Mouse (Mus musculus): ENCODE data around the gene Cdc26. TPM values are rescaled to one million over a fixed set of nuclear protein-coding genes. Genes with fewer than 3 reads are reported as not detected.

The Cdc26 gene
- polyA plus RNA-seq (2015; fragmentation: Nextera tagmentation; extraction: Ambion mirVana): 203 and 210 TPM in 2 replicates

DNA sequence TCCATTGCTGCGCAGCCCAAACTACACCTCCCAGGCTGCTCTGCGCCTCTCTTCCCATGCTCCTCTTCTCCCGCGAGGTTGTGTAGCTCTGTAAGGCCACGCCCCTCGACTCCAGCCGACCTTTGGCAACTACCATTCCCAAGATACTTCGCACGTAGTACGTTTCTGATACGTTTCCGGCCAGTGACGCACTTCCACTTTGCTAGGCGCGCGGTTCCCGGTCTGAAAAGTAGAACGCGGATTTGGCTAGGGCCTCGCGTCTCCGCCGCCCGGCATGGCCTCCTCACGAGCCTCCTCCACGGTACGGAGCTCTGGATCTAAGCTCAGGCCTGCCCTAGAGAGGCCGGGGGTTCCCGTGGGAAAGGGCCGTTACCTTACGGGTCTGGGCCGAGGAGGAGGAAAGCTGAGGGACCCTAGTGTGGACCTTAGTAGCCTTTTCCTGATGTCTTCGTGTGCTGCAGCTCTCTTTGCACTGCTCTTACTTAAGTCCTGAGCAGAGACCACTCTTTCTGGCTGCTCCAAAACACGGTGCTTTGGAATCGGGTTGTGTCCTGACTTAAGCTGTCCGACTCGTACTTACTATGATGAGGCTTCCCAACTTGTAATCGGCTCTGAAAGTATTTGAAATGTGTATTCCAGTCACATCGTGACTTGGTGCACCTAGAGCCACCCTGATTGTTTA, at the start of gene Cdc26, which contains the start of gene Prpf4:
Cdc26 (minus strand) TSS at position 42 of the 682 bp plus-strand sequence.
Prpf4 (plus strand) TSS at position 197 of the 682 bp plus-strand sequence.
- Histone ChIP-seq H3K9ac (peak within 1 kb of the TSS; percentile 94), H3K4me3 (peak within 1 kb of the TSS; percentile 85), H3K4me1 (peaks cover 20% of the 10 kb centered on the region), H3K27me3 (no peaks in the 10 kb centered on the region), H3K27ac (peak within 1 kb of the TSS; percentile 89), H3K36me3 (peaks cover 33% of the 10 kb centered on the region), H3K9me3 (no peaks in the 10 kb centered on the region), H3K4me2 (peak within 1 kb of the TSS; percentile 64)
- WGBS: under 1% methylated on average over 39 of the region's 39 CpGs
- ATAC-seq (ENCODE audit: insufficient number of reproducible peaks, insufficient read depth, low FRiP score, low TSS enrichment, low read depth): peak; percentile 100

DNA sequence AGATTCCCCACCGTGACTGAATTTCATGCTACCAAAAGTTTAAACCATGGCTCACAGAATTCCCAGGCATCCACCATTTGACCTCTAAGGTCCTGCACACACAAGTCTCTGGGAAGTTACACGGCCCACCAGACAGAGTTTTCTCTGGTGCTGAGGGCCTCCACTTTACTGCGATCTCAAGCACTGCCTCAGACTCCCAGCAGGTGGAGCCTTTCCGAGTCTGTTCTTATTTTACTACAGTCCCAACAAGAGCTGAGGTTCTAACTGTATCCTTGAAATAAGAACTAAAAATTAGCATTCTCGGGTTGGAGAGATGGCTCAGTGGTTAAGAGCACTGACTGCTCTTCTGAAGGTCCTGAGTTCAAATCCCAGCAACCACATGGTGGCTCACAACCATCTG, 46.6 kb upstream of the Cdc26 start:
- Histone ChIP-seq H3K4me3 (no peak overlapping the region), H3K27ac (no peak overlapping the region), H3K36me3 (no peaks in the 10 kb centered on the region), H3K9ac (no peak overlapping the region), H3K27me3 (no peaks in the 10 kb centered on the region), H3K4me1 (peaks cover 8% of the 10 kb centered on the region; the same call in 1 of the 2 replicates), H3K4me2 (no peak overlapping the region), H3K9me3 (no peaks in the 10 kb centered on the region)
- 54% methylated on average over 5 of the region's 5 CpGs for WGBS
- ATAC-seq (ENCODE audit: insufficient number of reproducible peaks, insufficient read depth, low FRiP score, low TSS enrichment, low read depth): no peak; the same call in 1 of the 2 replicates

DNA sequence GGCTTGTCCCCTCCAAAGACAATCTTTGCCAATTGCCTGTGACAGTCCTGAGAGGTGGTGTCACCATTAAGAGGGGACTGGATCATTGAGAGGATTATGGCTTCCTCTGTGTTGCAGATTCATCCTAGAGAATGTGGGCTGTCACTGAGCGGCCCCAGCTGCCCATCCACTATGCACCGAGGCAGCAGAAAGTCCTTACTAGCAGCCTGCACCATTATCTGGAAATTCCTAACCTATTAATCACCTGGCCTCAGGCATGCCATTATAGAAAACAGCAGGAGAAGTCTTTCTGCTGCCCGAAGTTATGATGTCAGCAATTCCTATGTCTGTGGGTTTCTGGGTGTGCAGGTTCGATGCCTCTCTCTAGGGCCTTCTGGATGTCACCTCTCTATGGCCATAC, 32.5 kb upstream of the Cdc26 start:
- no peak overlapping the region for H3K9ac ChIP-seq
- 58% methylated on average over 4 of the region's 4 CpGs for WGBS
- H3K27ac ChIP-seq: no peak overlapping the region
- no peaks in the 10 kb centered on the region for H3K27me3 ChIP-seq
- no peaks in the 10 kb centered on the region for H3K36me3 ChIP-seq
- H3K4me2 ChIP-seq: no peak overlapping the region
- no peaks in the 10 kb centered on the region for H3K4me1 ChIP-seq
- no peak for ATAC-seq (ENCODE audit: insufficient number of reproducible peaks, insufficient read depth, low FRiP score, low TSS enrichment, low read depth)
- H3K4me3 ChIP-seq: no peak overlapping the region
- H3K9me3 ChIP-seq: no peaks in the 10 kb centered on the region

DNA sequence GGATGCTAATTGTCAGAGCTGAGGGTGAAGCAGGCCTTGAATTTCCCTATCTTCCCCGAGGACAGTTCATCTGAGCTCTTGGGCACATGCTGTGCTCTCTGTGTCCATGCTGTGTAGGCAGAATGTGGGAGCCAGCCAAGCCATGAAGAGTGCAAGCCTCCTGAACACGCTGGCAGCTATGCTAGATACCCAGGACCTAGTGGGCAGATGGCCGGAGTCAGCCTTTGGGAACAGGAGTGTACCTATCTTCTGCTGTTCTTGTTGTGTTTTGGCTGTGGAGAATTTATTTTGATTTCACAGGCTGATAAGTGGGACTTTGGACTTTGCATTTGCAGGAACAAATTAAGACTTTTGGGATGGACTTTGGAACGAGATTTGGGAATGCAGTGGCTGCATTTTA, 32.1 kb upstream of the Cdc26 start:
- Histone ChIP-seq H3K4me2 (no peak overlapping the region), H3K27me3 (no peaks in the 10 kb centered on the region), H3K4me1 (no peaks in the 10 kb centered on the region), H3K9ac (no peak overlapping the region), H3K9me3 (no peaks in the 10 kb centered on the region), H3K4me3 (no peak overlapping the region), H3K27ac (no peak overlapping the region), H3K36me3 (no peaks in the 10 kb centered on the region)
- no peak for ATAC-seq (ENCODE audit: insufficient number of reproducible peaks, insufficient read depth, low FRiP score, low TSS enrichment, low read depth)
- WGBS: 74% methylated on average over 4 of the region's 4 CpGs

DNA sequence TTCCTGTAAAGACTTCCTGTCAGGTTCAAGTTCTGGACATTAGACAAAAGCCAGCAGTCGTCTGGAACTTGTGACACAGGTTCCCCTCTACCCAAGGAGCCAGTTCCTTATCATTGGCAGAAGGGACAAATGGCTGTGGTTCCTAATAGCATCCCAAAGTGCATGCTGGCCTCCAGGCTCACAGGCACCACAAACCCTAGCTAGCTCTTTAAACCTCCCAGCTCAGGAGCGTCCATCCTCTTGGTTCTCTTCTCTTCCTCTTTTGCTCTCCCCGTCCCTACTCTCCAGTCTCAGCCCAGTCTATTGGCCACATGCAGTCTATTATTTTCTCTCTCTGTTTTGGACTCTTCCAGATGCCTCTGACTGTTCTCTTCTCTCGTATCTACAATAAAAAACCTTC, 31.4 kb upstream of the Cdc26 start:
- Histone ChIP-seq H3K9ac (no peak overlapping the region), H3K27me3 (no peaks in the 10 kb centered on the region), H3K4me3 (no peak overlapping the region), H3K9me3 (no peaks in the 10 kb centered on the region), H3K36me3 (no peaks in the 10 kb centered on the region), H3K4me2 (no peak overlapping the region), H3K4me1 (no peaks in the 10 kb centered on the region), H3K27ac (no peak overlapping the region)
- no peak for ATAC-seq (ENCODE audit: insufficient number of reproducible peaks, insufficient read depth, low FRiP score, low TSS enrichment, low read depth)
- 66% methylated on average over 4 of the region's 4 CpGs for WGBS

DNA sequence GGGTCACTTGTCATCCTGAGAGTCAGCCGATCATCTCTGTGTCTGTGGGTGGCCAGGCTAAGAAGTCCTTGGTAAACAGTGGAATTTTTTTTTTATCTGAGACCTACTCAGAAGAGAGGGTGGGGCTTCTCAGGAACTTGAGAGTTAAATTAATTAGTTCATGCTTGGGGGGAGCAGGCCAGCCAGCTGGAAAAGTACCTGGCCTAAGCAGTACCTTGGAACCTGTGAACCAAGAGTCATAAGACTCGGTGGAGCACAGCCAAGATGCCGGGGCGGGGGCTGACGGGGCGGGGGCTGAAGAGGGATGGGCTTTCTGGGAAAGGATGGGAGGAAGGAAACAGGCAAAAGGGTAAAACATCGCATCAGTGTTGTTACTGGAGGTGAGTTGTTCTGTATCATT, 29.4 kb upstream of the Cdc26 start:
- no peaks in the 10 kb centered on the region for H3K27me3 ChIP-seq
- H3K9me3 ChIP-seq: no peaks in the 10 kb centered on the region
- H3K4me3 ChIP-seq: no peak overlapping the region
- H3K4me2 ChIP-seq: no peak overlapping the region
- H3K36me3 ChIP-seq: no peaks in the 10 kb centered on the region
- no peaks in the 10 kb centered on the region for H3K4me1 ChIP-seq
- H3K27ac ChIP-seq: no peak overlapping the region
- no peak overlapping the region for H3K9ac ChIP-seq
- WGBS: 77% methylated on average over 7 of the region's 7 CpGs
- no peak for ATAC-seq (ENCODE audit: insufficient number of reproducible peaks, insufficient read depth, low FRiP score, low TSS enrichment, low read depth)

DNA sequence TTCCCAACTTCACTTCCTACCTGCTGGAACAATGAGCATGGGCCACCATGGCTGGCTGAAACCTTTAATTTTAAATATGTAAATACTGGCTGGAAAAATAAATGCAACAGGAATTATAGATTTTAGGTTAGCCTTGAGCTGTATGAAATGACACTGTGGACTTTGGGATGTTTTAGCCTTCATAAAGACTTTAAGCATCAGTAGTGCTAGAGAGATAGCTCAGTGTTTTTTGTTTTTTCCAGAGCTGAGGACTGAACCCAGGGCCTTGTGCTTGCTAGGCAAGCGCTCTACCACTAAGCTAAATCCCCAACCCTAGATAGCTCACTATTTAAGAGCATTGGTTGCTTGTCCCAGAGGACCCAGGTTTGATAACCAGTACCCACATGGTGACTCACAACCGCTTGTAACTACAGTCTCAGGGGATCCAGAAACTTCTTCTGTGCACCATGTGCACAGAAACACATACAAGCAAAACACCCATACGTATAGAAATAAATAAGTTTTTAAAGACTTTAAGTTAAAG, 28.9 kb upstream of the Cdc26 start:
- Histone ChIP-seq H3K9ac (no peak overlapping the region), H3K27me3 (no peaks in the 10 kb centered on the region), H3K27ac (no peak overlapping the region), H3K4me1 (no peaks in the 10 kb centered on the region), H3K4me3 (no peak overlapping the region), H3K4me2 (no peak overlapping the region), H3K9me3 (no peaks in the 10 kb centered on the region), H3K36me3 (no peaks in the 10 kb centered on the region)
- WGBS: 86% methylated on average over 3 of the region's 3 CpGs
- no peak for ATAC-seq (ENCODE audit: insufficient number of reproducible peaks, insufficient read depth, low FRiP score, low TSS enrichment, low read depth)

DNA sequence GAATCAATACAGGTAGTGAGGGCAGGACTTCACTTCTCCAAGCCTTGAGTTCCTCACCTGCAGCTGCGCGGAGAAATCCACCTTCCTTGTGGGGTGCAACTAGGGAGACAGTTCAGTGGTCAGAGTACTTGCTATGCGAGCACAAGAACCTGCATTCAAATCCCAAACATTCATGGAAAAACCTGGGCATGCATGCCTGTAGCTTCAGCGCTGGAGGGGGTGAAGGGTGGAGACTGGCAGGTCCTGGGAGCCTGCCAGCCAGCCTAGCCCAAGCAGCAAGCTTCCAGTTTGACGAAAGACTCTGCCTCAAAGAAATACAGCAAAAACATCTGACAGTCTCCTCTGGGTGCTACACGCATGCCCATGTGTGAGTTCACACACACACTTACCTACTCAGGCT, 26.6 kb upstream of the Cdc26 start, which contains the start of gene Rnf183:
Rnf183 (minus strand) TSS at position 172 of the 400 bp plus-strand sequence.
- WGBS: 77% methylated on average over 6 of the region's 6 CpGs
- Histone ChIP-seq H3K4me3 (no peak within 1 kb of the TSS), H3K27ac (no peak within 1 kb of the TSS), H3K4me1 (no peaks in the 10 kb centered on the region), H3K27me3 (no peaks in the 10 kb centered on the region), H3K4me2 (no peak within 1 kb of the TSS), H3K36me3 (no peaks in the 10 kb centered on the region), H3K9me3 (no peaks in the 10 kb centered on the region), H3K9ac (no peak within 1 kb of the TSS)
- ATAC-seq (ENCODE audit: insufficient number of reproducible peaks, insufficient read depth, low FRiP score, low TSS enrichment, low read depth): no peak

DNA sequence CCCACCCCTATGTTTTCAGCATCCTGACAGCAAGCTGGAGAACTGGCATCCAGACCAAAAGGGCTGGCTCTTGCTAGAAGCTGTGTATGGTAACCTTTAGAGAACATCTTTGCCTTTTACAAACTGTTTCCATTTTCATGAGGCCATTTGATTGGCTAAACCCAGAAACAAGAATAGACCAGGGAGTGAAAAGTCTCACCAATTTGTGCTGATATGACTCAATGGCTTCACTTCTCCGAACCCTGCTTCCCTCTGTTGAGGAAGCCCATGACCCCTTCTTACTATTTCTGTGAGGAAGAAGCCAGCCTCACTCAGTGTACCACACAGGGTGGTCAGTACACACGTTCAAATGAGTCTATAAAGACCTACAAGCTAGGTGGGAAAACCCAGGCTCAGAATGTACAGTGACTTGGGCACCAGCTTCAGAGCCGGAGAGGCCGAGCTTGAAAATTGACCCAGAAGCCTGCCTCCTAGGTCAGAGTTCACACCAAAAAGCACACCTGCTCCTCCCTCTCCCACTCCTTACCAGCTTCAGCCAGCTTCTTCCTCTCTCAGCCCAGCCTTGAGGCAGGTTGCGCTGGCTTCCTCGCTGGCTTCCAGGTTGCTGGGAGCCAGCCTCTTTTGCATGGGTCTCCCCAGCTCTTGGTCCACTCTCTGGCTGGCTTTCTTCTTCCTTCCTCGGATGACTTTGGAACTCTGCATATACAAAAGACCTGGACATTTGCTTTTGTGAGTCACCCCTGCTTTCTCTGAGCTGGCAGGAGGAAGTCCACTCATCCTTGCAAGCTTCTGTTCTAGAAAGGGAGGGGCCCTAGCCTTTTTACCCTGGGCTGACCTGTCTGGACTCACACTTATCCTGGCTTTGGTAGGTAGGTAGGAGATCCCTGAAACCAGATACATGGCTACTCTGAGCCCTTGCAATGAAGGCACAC, 25.8 kb upstream of the Cdc26 start:
- Histone ChIP-seq H3K9ac (no peak overlapping the region), H3K9me3 (no peaks in the 10 kb centered on the region), H3K4me3 (no peak overlapping the region), H3K36me3 (no peaks in the 10 kb centered on the region), H3K27ac (no peak overlapping the region), H3K27me3 (no peaks in the 10 kb centered on the region), H3K4me2 (no peak overlapping the region), H3K4me1 (no peaks in the 10 kb centered on the region)
- 81% methylated on average over 7 of the region's 7 CpGs for WGBS
- ATAC-seq (ENCODE audit: insufficient number of reproducible peaks, insufficient read depth, low FRiP score, low TSS enrichment, low read depth): no peak

DNA sequence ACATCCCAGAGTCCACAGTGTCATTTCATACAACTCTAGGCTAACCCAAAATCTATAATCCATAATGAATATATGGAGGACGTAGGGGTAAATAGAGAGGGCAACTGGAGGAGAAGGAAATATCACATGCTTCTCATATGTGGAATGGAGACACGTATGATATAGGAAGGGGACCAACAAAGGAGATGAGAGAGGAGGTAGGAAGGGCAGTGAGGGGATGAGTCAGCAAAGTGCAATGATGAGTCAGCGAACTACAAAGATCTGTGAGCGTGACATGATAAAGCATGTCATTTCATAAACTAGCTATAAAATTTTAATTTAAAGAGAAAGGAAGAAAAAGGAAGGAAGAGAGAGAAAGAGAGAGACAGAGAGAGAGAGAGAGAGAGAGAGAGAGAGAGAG, 23.1 kb upstream of the Cdc26 start:
- WGBS: 84% methylated on average over 4 of the region's 4 CpGs
- H3K9me3 ChIP-seq: no peaks in the 10 kb centered on the region
- H3K36me3 ChIP-seq: no peaks in the 10 kb centered on the region
- H3K4me2 ChIP-seq: no peak overlapping the region
- ATAC-seq (ENCODE audit: insufficient number of reproducible peaks, insufficient read depth, low FRiP score, low TSS enrichment, low read depth): no peak
- H3K27ac ChIP-seq: no peak overlapping the region
- no peaks in the 10 kb centered on the region for H3K4me1 ChIP-seq
- no peak overlapping the region for H3K9ac ChIP-seq
- no peak overlapping the region for H3K4me3 ChIP-seq
- no peaks in the 10 kb centered on the region for H3K27me3 ChIP-seq

DNA sequence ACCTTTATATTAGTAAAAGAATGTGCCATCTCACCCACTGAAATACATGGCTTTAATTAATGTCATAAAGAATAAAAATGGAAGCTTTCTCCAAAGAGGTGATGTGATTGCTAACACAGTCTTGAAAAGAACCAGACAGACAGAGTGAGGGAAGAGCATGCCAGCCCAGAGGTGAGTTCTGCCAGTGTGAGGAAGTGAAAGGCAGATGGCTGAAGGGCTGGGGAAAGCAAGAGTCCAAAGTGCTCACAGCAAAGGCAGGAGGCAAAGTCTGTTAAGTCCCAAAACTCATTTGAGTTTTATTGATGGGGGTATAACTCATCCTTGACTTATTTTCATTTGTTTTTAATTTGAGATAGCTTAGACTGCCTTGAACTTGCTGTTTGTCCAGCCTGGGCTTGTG, 22.2 kb upstream of the Cdc26 start:
- Histone ChIP-seq H3K9ac (no peak overlapping the region), H3K27me3 (no peaks in the 10 kb centered on the region), H3K27ac (no peak overlapping the region), H3K4me2 (no peak overlapping the region), H3K36me3 (peaks cover 5% of the 10 kb centered on the region), H3K4me1 (no peaks in the 10 kb centered on the region), H3K4me3 (no peak overlapping the region), H3K9me3 (no peaks in the 10 kb centered on the region)
- ATAC-seq (ENCODE audit: insufficient number of reproducible peaks, insufficient read depth, low FRiP score, low TSS enrichment, low read depth): no peak
